Mouse (Mus musculus) E14TG2a.4 (cell line): ENCODE measurements around the gene Gyg.

ENCODE experiments used
- CTCF ChIP-seq: conservative IDR thresholded peaks from 2 replicates; pipeline ENCODE4 v1.5.1; 2014; ENCODE audit warnings: low read length
- NANOG ChIP-seq: IDR thresholded peaks from 2 replicates; pipeline ENCODE4 v1.6.1; 2014; ENCODE audit warnings: borderline replicate concordance, low read length, mixed read lengths
- POU5F1 ChIP-seq: IDR thresholded peaks from 2 replicates; pipeline ENCODE4 v1.6.1; 2014; ENCODE audit warnings: low read length, borderline replicate concordance

DNA sequence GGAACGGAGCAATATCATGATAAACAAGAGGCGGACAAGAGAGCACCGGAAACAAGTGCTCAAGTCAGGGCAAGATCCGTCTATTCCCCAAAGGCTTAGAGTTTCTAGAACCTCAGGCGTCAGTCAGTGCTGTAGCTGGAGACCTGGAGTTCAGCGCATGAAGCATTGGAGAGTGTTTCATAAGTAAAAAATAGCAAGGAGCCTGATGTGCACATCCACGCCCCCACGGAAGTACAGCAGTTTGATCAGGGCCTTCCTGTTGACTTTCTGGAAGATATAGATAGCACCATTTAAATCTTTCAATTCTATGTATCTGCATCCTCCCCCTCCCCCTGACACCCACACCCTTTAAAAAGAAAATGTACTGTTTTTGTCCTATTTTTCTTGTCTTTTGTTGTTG, 50.8 kb downstream of the Gyg start:
- no peak for TF ChIP-seq CTCF
- TF ChIP-seq POU5F1, result no peak
- TF ChIP-seq NANOG, result no peak
